Mouse (Mus musculus): ENCODE results near the gene Zfp740. TPM values are rescaled to one million over a fixed set of nuclear protein-coding genes. Genes with fewer than 3 reads are reported as not detected.
A peak's percentile ranks its signal among the peaks of the same experiment; 100 is the strongest.
"Not testable (repeated sequence)": the region's sequence is repeated elsewhere in the genome, so short reads cannot be mapped to it uniquely, and the experiment has no call there.

Gene Zfp740
- polyA plus RNA-seq, 1 experiment from 2014 or later = 49.6 TPM

- 72% methylated on average over 6 of the region's 6 CpGs for WGBS
- Histone ChIP-seq H3K36me3 (ENCODE audit: control insufficient read depth, insufficient read depth, low read length) (peaks cover 10% of the 10 kb centered on the region), H3K9ac (ENCODE audit: low read length) (no peak overlapping the region)
Measured at GRCm38 (mm10) chr15:102215624-102216023, 12.6 kb downstream of the Zfp740 start.

GRCm38 (mm10) chr15:102216459-102217228 lies 13.6 kb downstream of the Zfp740 start:
- no peaks in the 10 kb centered on the region for H3K9me3 ChIP-seq (replicated peaks; ENCODE audit: control insufficient read depth, low read length)
- 0 out of 2 replicates have a peak, but pooled peaks cover 6% of the 10 kb centered on the region for H3K36me3 ChIP-seq (ENCODE audit: control insufficient read depth, insufficient read depth, low read length)
- peak; percentile 35; the same call in 1 of the 2 replicates for ATAC-seq (ENCODE audit: insufficient read depth, low FRiP score)
- H3K4me1 ChIP-seq (ENCODE audit: control insufficient read depth, insufficient read depth, low read length) = no peaks in the 10 kb centered on the region
- WGBS = 78% methylated on average over 16 of the region's 16 CpGs
- H3K9ac ChIP-seq (ENCODE audit: low read length) = no peak overlapping the region
- no peak overlapping the region for H3K27ac ChIP-seq (ENCODE audit: low read length)
- H3K27me3 ChIP-seq (ENCODE audit: control insufficient read depth, insufficient read depth, low read length) = no peaks in the 10 kb centered on the region
- no peak overlapping the region for H3K4me3 ChIP-seq (replicated peaks; ENCODE audit: low read length)
- H3K4me2 ChIP-seq (ENCODE audit: low read depth, low read length) = no peak overlapping the region

More at GRCm38 (mm10) chr15:102215624-102216023, 12.6 kb downstream of the Zfp740 start:
- Histone ChIP-seq H3K27me3 (ENCODE audit: control insufficient read depth, insufficient read depth, low read length) (no peaks in the 10 kb centered on the region), H3K9me3 (replicated peaks; ENCODE audit: control insufficient read depth, low read length) (no peaks in the 10 kb centered on the region), H3K4me1 (ENCODE audit: control insufficient read depth, insufficient read depth, low read length) (no peaks in the 10 kb centered on the region), H3K4me3 (replicated peaks; ENCODE audit: low read length) (no peak overlapping the region), H3K4me2 (ENCODE audit: low read depth, low read length) (no peak overlapping the region), H3K27ac (ENCODE audit: low read length) (no peak overlapping the region)
- ATAC-seq (ENCODE audit: insufficient read depth, low FRiP score) = no peak

GRCm38 (mm10) chr15:102217325-102217724 lies 14.3 kb downstream of the Zfp740 start:
- ATAC-seq (ENCODE audit: insufficient read depth, low FRiP score) = peak; percentile 30; the same call in 1 of the 2 replicates
- H3K27ac ChIP-seq (ENCODE audit: low read length) = no peak overlapping the region
- WGBS = 76% methylated on average over 7 of the region's 7 CpGs

GRCm38 (mm10) chr15:102222386-102222785 lies 19.3 kb downstream of the Zfp740 start:
- Histone ChIP-seq H3K4me1 (ENCODE audit: control insufficient read depth, insufficient read depth, low read length) (peaks cover 10% of the 10 kb centered on the region), H3K27ac (ENCODE audit: low read length) (no peak overlapping the region), H3K36me3 (ENCODE audit: control insufficient read depth, insufficient read depth, low read length) (no peaks in the 10 kb centered on the region), H3K4me3 (replicated peaks; ENCODE audit: low read length) (no peak overlapping the region), H3K9ac (ENCODE audit: low read length) (no peak overlapping the region), H3K4me2 (ENCODE audit: low read depth, low read length) (no peak overlapping the region), H3K9me3 (replicated peaks; ENCODE audit: control insufficient read depth, low read length) (no peaks in the 10 kb centered on the region), H3K27me3 (ENCODE audit: control insufficient read depth, insufficient read depth, low read length) (peaks cover 8% of the 10 kb centered on the region; the same call in 1 of the 2 replicates)
- ATAC-seq (ENCODE audit: insufficient read depth, low FRiP score) = no peak
- WGBS = 57% methylated on average over 10 of the region's 10 CpGs

More at GRCm38 (mm10) chr15:102217325-102217724, 14.3 kb downstream of the Zfp740 start:
- Histone ChIP-seq H3K4me3 (replicated peaks; ENCODE audit: low read length) (no peak overlapping the region), H3K27me3 (ENCODE audit: control insufficient read depth, insufficient read depth, low read length) (no peaks in the 10 kb centered on the region), H3K36me3 (ENCODE audit: control insufficient read depth, insufficient read depth, low read length) (0 out of 2 replicates have a peak, but pooled peaks cover 5% of the 10 kb centered on the region), H3K4me1 (ENCODE audit: control insufficient read depth, insufficient read depth, low read length) (no peaks in the 10 kb centered on the region), H3K9me3 (replicated peaks; ENCODE audit: control insufficient read depth, low read length) (no peaks in the 10 kb centered on the region), H3K4me2 (ENCODE audit: low read depth, low read length) (no peak overlapping the region), H3K9ac (ENCODE audit: low read length) (no peak overlapping the region)

GRCm38 (mm10) chr15:102224186-102224991 lies 21.3 kb downstream of the Zfp740 start:
- peak overlapping the region; percentile 76 for H3K9ac ChIP-seq (ENCODE audit: low read length)
- ATAC-seq (ENCODE audit: insufficient read depth, low FRiP score) = peak; percentile 90
- peaks cover 8% of the 10 kb centered on the region; the same call in 1 of the 2 replicates for H3K27me3 ChIP-seq (ENCODE audit: control insufficient read depth, insufficient read depth, low read length)
- H3K4me1 ChIP-seq (ENCODE audit: control insufficient read depth, insufficient read depth, low read length) = peaks cover 10% of the 10 kb centered on the region
- 3% methylated on average over 43 of the region's 43 CpGs for WGBS
- no peaks in the 10 kb centered on the region for H3K9me3 ChIP-seq (replicated peaks; ENCODE audit: control insufficient read depth, low read length)
- H3K4me2 ChIP-seq (ENCODE audit: low read depth, low read length) = peak overlapping the region; percentile 92
- no peak overlapping the region for H3K27ac ChIP-seq (ENCODE audit: low read length)
- no peaks in the 10 kb centered on the region for H3K36me3 ChIP-seq (ENCODE audit: control insufficient read depth, insufficient read depth, low read length)
- peak overlapping the region; percentile 51 for H3K4me3 ChIP-seq (replicated peaks; ENCODE audit: low read length)

- Histone ChIP-seq H3K4me3 (replicated peaks; ENCODE audit: low read length) (peak overlapping the region; percentile 51), H3K9ac (ENCODE audit: low read length) (peak overlapping the region; percentile 76), H3K9me3 (replicated peaks; ENCODE audit: control insufficient read depth, low read length) (no peaks in the 10 kb centered on the region), H3K4me2 (ENCODE audit: low read depth, low read length) (peak overlapping the region; percentile 92), H3K27me3 (ENCODE audit: control insufficient read depth, insufficient read depth, low read length) (peaks cover 8% of the 10 kb centered on the region; the same call in 1 of the 2 replicates), H3K36me3 (ENCODE audit: control insufficient read depth, insufficient read depth, low read length) (no peaks in the 10 kb centered on the region), H3K27ac (ENCODE audit: low read length) (no peak overlapping the region), H3K4me1 (ENCODE audit: control insufficient read depth, insufficient read depth, low read length) (peaks cover 10% of the 10 kb centered on the region)
- ATAC-seq (ENCODE audit: insufficient read depth, low FRiP score) = 0 out of 2 replicates have a peak, but pooled peaks have one; percentile 4
- WGBS = 16% methylated on average over 21 of the region's 21 CpGs
Measured at GRCm38 (mm10) chr15:102224992-102225617, 22.1 kb downstream of the Zfp740 start.

- H3K4me3 ChIP-seq (replicated peaks; ENCODE audit: low read length); H3K27ac ChIP-seq (ENCODE audit: low read length); H3K27me3 ChIP-seq (ENCODE audit: control insufficient read depth, insufficient read depth, low read length); H3K4me2 ChIP-seq (ENCODE audit: low read depth, low read length); H3K36me3 ChIP-seq (ENCODE audit: control insufficient read depth, insufficient read depth, low read length); H3K9ac ChIP-seq (ENCODE audit: low read length); ATAC-seq (ENCODE audit: insufficient read depth, low FRiP score); H3K9me3 ChIP-seq (replicated peaks; ENCODE audit: control insufficient read depth, low read length): not testable (repeated sequence)
- WGBS = 64% methylated on average over 6 of the region's 6 CpGs
- peaks cover 10% of the 10 kb centered on the region for H3K4me1 ChIP-seq (ENCODE audit: control insufficient read depth, insufficient read depth, low read length)
Measured at GRCm38 (mm10) chr15:102225619-102226018, 22.6 kb downstream of the Zfp740 start.

- H3K9ac ChIP-seq (ENCODE audit: low read length) = no peak overlapping the region
- no peaks in the 10 kb centered on the region for H3K27me3 ChIP-seq (ENCODE audit: control insufficient read depth, insufficient read depth, low read length)
- H3K4me2 ChIP-seq (ENCODE audit: low read depth, low read length) = no peak overlapping the region
- H3K4me1 ChIP-seq (ENCODE audit: control insufficient read depth, insufficient read depth, low read length) = peaks cover 31% of the 10 kb centered on the region
- no peak overlapping the region for H3K4me3 ChIP-seq (replicated peaks; ENCODE audit: low read length)
- WGBS = 74% methylated on average over 17 of the region's 17 CpGs
- no peaks in the 10 kb centered on the region for H3K9me3 ChIP-seq (replicated peaks; ENCODE audit: control insufficient read depth, low read length)
- no peaks in the 10 kb centered on the region for H3K36me3 ChIP-seq (ENCODE audit: control insufficient read depth, insufficient read depth, low read length)
- ATAC-seq (ENCODE audit: insufficient read depth, low FRiP score) = no peak
- H3K27ac ChIP-seq (ENCODE audit: low read length) = no peak overlapping the region
Measured at GRCm38 (mm10) chr15:102230408-102231321, 27.6 kb downstream of the Zfp740 start.
